Mouse (Mus musculus): ENCODE measurements at regions not wholly inside any gene's neighbourhood (a gene's known extent, or its start where the extent isn't known, plus 50 kb on each side); places are given as distances from the start of the nearest gene placed in this dataset.

GRCm38 (mm10) chr9:79270256-79270655 is 448.4 kb downstream of the Col12a1 start:
- TF ChIP-seq CTCF (IDR thresholded peaks at IDR 0.05): no peak
- no peak for TF ChIP-seq EP300 (IDR thresholded peaks at IDR 0.05)
